Mouse (Mus musculus): ENCODE data around the gene Ctdnep1.
A peak's percentile ranks its signal among the peaks of the same experiment; 100 is the strongest.

Gene Ctdnep1

GRCm38 (mm10) chr11:70029130-70029801 lies 48.3 kb downstream of the Ctdnep1 start:
- peak in 1 of 2 experiments; percentile 75 for DNase-seq (ENCODE audit: low spot score in 2 of 2)

- no peak for DNase-seq (ENCODE audit: low spot score in 2 of 2)
Measured at GRCm38 (mm10) chr11:70029829-70030550, 49.0 kb downstream of the Ctdnep1 start.

- DNase-seq (ENCODE audit: low spot score in 2 of 2): no peak
Measured at GRCm38 (mm10) chr11:70030651-70031320, 49.8 kb downstream of the Ctdnep1 start.

GRCm38 (mm10) chr11:70031321-70031670 lies 50.3 kb downstream of the Ctdnep1 start:
- DNase-seq (ENCODE audit: low spot score in 2 of 2): no peak

GRCm38 (mm10) chr11:70038174-70038573 lies 57.2 kb downstream of the Ctdnep1 start:
- no peak for DNase-seq (ENCODE audit: low spot score in 2 of 2)

- DNase-seq (ENCODE audit: low spot score in 2 of 2): no peak
Measured at GRCm38 (mm10) chr11:70039631-70040030, 58.7 kb downstream of the Ctdnep1 start.

GRCm38 (mm10) chr11:70040184-70040583 lies 59.2 kb downstream of the Ctdnep1 start:
- no peak for DNase-seq (ENCODE audit: low spot score in 2 of 2)

Data from spleen, postnatal 10 days (tissue).